Mouse (Mus musculus): ENCODE measurements at regions not wholly inside any gene's neighbourhood (a gene's known extent, or its start where the extent isn't known, plus 50 kb on each side); places are given as distances from the start of the nearest gene placed in this dataset.
A peak's percentile ranks its signal among the peaks of the same experiment; 100 is the strongest.

GRCm38 (mm10) chr5:75460414-75461025, 114.2 kb upstream of the Kit start (continued):
- TF ChIP-seq SMC3 (IDR thresholded peaks at IDR 0.05; ENCODE audit: low read depth, low read length) (peak; percentile 23; the same call in 1 of the 2 replicates), ETS1 (IDR thresholded peaks at IDR 0.05; ENCODE audit: low read depth, low read length) (peak; percentile 98), TCF12 (IDR thresholded peaks at IDR 0.05; ENCODE audit: low read depth, low read length) (peak; percentile 99), RAD21 (IDR thresholded peaks at IDR 0.05; ENCODE audit: low read depth, low read length) (no peak; the same call in 1 of the 2 replicates), EP300 (IDR thresholded peaks at IDR 0.05; ENCODE audit: low read depth in 1 of 2, low read length in 2 of 2) (peak; percentile 100), ZNF384 (IDR thresholded peaks at IDR 0.05; ENCODE audit: low read depth, low read length) (peak; percentile 63), ELF1 (IDR thresholded peaks at IDR 0.05; ENCODE audit: low read depth, low read length) (0 out of 2 replicates have a peak, but pooled peaks have one; percentile 17), MYB (IDR thresholded peaks at IDR 0.05; ENCODE audit: low read depth, low read length) (peak; percentile 99), NELFE (IDR thresholded peaks at IDR 0.05; ENCODE audit: low read depth, low read length) (peak; percentile 63; the same call in 1 of the 2 replicates), UBTF (IDR thresholded peaks at IDR 0.05; ENCODE audit: borderline replicate concordance, insufficient read depth, low read depth, low read length) (peak; percentile 78; the same call in 1 of the 2 replicates), ZC3H11A (IDR thresholded peaks at IDR 0.05; ENCODE audit: low read depth, low read length) (peak; percentile 32; the same call in 1 of the 2 replicates), CTCF (IDR thresholded peaks at IDR 0.05 in 2 of 3, conservative IDR thresholded peaks at IDR 0.05 in 1 of 3; ENCODE audit: control insufficient read depth in 1 of 3, insufficient read depth in 1 of 3, low read depth in 2 of 3, low read length in 3 of 3, poor library complexity in 1 of 3, severe bottlenecking in 1 of 3) (no peak), POLR2AphosphoS2 (IDR thresholded peaks at IDR 0.05; ENCODE audit: low read length) (peak; percentile 17; the same call in 1 of the 2 replicates), CHD2 (IDR thresholded peaks at IDR 0.05; ENCODE audit: low read length) (peak; percentile 74)

- Histone ChIP-seq H3K9me3 (replicated peaks; ENCODE audit: insufficient read depth, low read length) (no peaks in the 10 kb centered on the region), H3K4me1 (ENCODE audit: control insufficient read depth in 1 of 2, insufficient read depth in 2 of 2, low read length in 2 of 2) (peaks cover 33 to 70% of the 10 kb centered on the region in 2 experiments), H3K36me3 (ENCODE audit: control insufficient read depth in 1 of 2, insufficient read depth in 2 of 2, low read length in 2 of 2) (peaks cover 0 to 55% of the 10 kb centered on the region in 2 experiments; a peak in 2 of 4 replicates), H3K4me3 (ENCODE audit: control insufficient read depth in 1 of 2, insufficient read depth in 1 of 2, low read depth in 2 of 2, low read length in 2 of 2) (peak overlapping the region; percentile 6 to 25; a peak in 3 of 4 replicates), H3K27me3 (ENCODE audit: control insufficient read depth in 1 of 2, insufficient read depth in 2 of 2, low read length in 2 of 2) (no peaks in the 10 kb centered on the region), H3K9ac (ENCODE audit: control insufficient read depth, low read depth, low read length, poor library complexity, severe bottlenecking) (peak overlapping the region; percentile 83), H3K79me2 (ENCODE audit: control insufficient read depth, insufficient read depth, low read length, poor library complexity) (no peaks in the 10 kb centered on the region; the same call in 1 of the 2 replicates), H3K27ac (ENCODE audit: control insufficient read depth, low read depth, low read length) (peak overlapping the region; percentile 100)
- peak; percentile 77 for DNase-seq (ENCODE audit: low read depth, low spot score)
- TF ChIP-seq TBP (IDR thresholded peaks at IDR 0.05; ENCODE audit: low read depth, low read length) = peak; percentile 88
- TF ChIP-seq MAX (IDR thresholded peaks at IDR 0.05; ENCODE audit: low read length) = no peak
- peak; percentile 89 for TF ChIP-seq SIN3A (IDR thresholded peaks at IDR 0.05; ENCODE audit: low read length)
- 0 out of 2 replicates have a peak, but pooled peaks have one; percentile 30 for TF ChIP-seq GABPA (IDR thresholded peaks at IDR 0.05; ENCODE audit: low read depth, low read length)
- peak; percentile 89 for TF ChIP-seq JUND (IDR thresholded peaks at IDR 0.05; ENCODE audit: low read depth, low read length)
- TF ChIP-seq MEF2A (IDR thresholded peaks at IDR 0.05; ENCODE audit: extremely low read depth, insufficient replicate concordance, low read depth, low read length, poor library complexity, severe bottlenecking) = no peak
- 0 out of 2 replicates have a peak, but pooled peaks have one; percentile 22 for TF ChIP-seq ELF1 (IDR thresholded peaks at IDR 0.05; ENCODE audit: low read depth, low read length)
- TF ChIP-seq ZKSCAN1 (IDR thresholded peaks at IDR 0.05; ENCODE audit: low read depth, low read length) = no peak
- TF ChIP-seq RCOR1 (IDR thresholded peaks at IDR 0.05; ENCODE audit: low read depth, low read length) = peak; percentile 53; the same call in 1 of the 2 replicates
- peak; percentile 86 for TF ChIP-seq CHD1 (IDR thresholded peaks at IDR 0.05; ENCODE audit: low read depth, low read length)
- TF ChIP-seq MAZ (IDR thresholded peaks at IDR 0.05; ENCODE audit: low read depth, low read length) = 0 out of 2 replicates have a peak, but pooled peaks have one; percentile 56
- peak; percentile 89 for TF ChIP-seq ETS1 (IDR thresholded peaks at IDR 0.05; ENCODE audit: low read depth, low read length)
- no peak for TF ChIP-seq TAL1 (IDR thresholded peaks at IDR 0.05; ENCODE audit: low read length)
- TF ChIP-seq ZC3H11A (IDR thresholded peaks at IDR 0.05; ENCODE audit: low read depth, low read length) = peak; percentile 14; the same call in 1 of the 2 replicates
- TF ChIP-seq HCFC1 (IDR thresholded peaks at IDR 0.05; ENCODE audit: low read depth, low read length) = peak; percentile 44; the same call in 1 of the 2 replicates
- peak; percentile 89 for TF ChIP-seq GATA1 (IDR thresholded peaks at IDR 0.05; ENCODE audit: low read depth, low read length)
- TF ChIP-seq CTCF (IDR thresholded peaks at IDR 0.05 in 2 of 3, conservative IDR thresholded peaks at IDR 0.05 in 1 of 3; ENCODE audit: control insufficient read depth in 1 of 3, insufficient read depth in 1 of 3, low read depth in 2 of 3, low read length in 3 of 3, poor library complexity in 1 of 3, severe bottlenecking in 1 of 3) = no peak
- TF ChIP-seq MYB (IDR thresholded peaks at IDR 0.05; ENCODE audit: low read depth, low read length) = peak; percentile 100
- peak; percentile 81 for TF ChIP-seq BHLHE40 (IDR thresholded peaks at IDR 0.05; ENCODE audit: borderline replicate concordance, low read depth, low read length)
- TF ChIP-seq ZMIZ1 (IDR thresholded peaks at IDR 0.05; ENCODE audit: low read depth, low read length) = 0 out of 2 replicates have a peak, but pooled peaks have one; percentile 68
- TF ChIP-seq POLR2AphosphoS2 (IDR thresholded peaks at IDR 0.05; ENCODE audit: low read length) = no peak
- no peak for TF ChIP-seq NRF1 (IDR thresholded peaks at IDR 0.05; ENCODE audit: insufficient read depth, low read depth, low read length, poor library complexity, severe bottlenecking)
- TF ChIP-seq TCF12 (IDR thresholded peaks at IDR 0.05; ENCODE audit: low read depth, low read length) = peak; percentile 92
- TF ChIP-seq POLR2AphosphoS5 (IDR thresholded peaks at IDR 0.05; ENCODE audit: borderline replicate concordance, low read depth, low read length) = no peak
- TF ChIP-seq ZNF384 (IDR thresholded peaks at IDR 0.05; ENCODE audit: low read depth, low read length) = peak; percentile 90
These were observed 113.3 kb upstream of the Kit start for GRCm38 (mm10) chr5:75461368-75461767.

Data from MEL (cell line).